Mouse (Mus musculus) cerebellum, adult 2 months (tissue): ENCODE measurements around the gene Aimp2.

ENCODE experiments used
- CTCF ChIP-seq: fragments of 200-500 bp; IDR thresholded peaks from 2 replicates; pipeline ENCODE4 v1.5.1; 2011; ENCODE audit warnings: low read depth, mild to moderate bottlenecking, control low read depth, low read length, moderate library complexity, borderline replicate concordance; ENCODE audit not compliant: insufficient read depth
- POLR2A ChIP-seq: fragments of 200-500 bp; IDR thresholded peaks from 2 replicates; pipeline ENCODE4 v1.6.1; 2011; ENCODE audit warnings: low read length, control low read depth, borderline replicate concordance; ENCODE audit not compliant: insufficient read depth

DNA sequence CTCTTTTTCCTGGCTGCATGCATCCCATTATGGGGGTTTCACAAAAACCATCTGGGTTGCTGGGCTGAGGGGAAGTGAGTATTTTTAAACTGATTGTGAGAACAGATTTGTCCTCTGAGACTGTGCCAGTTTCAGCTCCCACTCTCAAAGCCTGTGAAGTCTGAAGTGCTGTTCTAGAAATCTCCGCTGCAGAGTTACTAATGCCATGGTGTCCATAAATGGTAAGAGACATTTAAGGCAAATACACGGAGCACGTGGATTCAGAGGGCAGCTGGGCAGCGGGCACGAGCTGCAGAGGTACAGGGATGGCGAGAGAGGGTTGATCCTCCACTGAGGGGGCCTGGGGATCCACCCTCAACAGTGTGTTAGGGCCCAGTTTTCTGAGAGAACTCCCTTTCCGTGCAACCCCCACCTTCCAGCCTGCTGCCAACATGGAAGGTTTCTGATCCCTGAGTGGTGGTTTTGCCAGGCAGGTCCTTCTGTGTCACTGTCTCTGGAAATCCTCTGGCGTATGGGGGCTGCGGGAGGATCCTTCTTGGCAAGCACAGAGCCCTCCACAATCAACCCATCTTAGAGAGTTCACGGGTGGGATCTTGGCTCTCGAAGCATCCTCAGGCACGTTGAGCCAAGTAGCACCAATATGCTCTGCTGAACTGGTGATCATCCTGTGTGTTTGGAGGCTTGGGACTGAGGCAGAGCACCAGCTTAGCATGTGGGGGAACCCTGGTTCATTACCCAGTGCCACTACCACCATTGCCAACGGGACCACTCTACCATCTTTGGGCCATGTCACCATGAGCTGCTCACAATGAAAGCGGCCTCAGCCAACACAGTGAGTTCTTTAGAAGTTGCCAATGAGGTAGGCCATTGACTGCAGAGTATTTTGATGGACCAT is 33.8 kb upstream of the Aimp2 start:
- TF ChIP-seq CTCF (no peak), POLR2A (no peak)
